Mouse (Mus musculus): ENCODE measurements around the gene Gpr162.

GRCm38 (mm10) chr6:124907767-124908166 lies 44.0 kb upstream of the Gpr162 start:
- TF ChIP-seq CTCF (IDR thresholded peaks at IDR 0.05), result no peak
- TF ChIP-seq POLR2A (IDR thresholded peaks at IDR 0.05; ENCODE audit: insufficient read depth, low read depth, low read length), result no peak
- no peak for TF ChIP-seq EP300 (IDR thresholded peaks at IDR 0.05; ENCODE audit: insufficient read depth, low read depth, low read length)

Measured in heart, adult 2 months (tissue).